Mouse (Mus musculus) gastrocnemius, postnatal 36 days (tissue): ENCODE measurements around the gene Fgfr2. TPM values are rescaled to one million over a fixed set of nuclear protein-coding genes. Genes with fewer than 3 reads are reported as not detected.

Experiments used
- DNase-seq, 2 experiments: peaks; one replicate each; pipeline ENCODE4 v3.0.0; 2022
- intact Hi-C: fragments of 180-260 bp; cut with DNase I; formaldehyde crosslinking; loops from one replicate; pipeline ENCODE4 v1.15.1; 2025
- total RNA-seq, 2 experiments: library from RNA; stranded (reverse); gene quantifications; 2 replicates each; pipeline ENCODE4 v1.2.3; 2021

Gene Fgfr2
- total RNA-seq, 2 experiments from 2014 or later = 0.28 to 0.49 TPM

GRCm38 (mm10) chr7:132813416-132814088, 309.6 kb downstream of the Fgfr2 start, which contains the start of gene Fam53b:
Fam53b (minus strand) TSS chr7:132813886.
- DNase-seq = peak; percentile 54 to 70
- intact Hi-C loops = loop anchor here (5.0 to 10.0 kb wide), 5 partner anchors 76 to 239 kb away; partner anchors contain the start of gene Oat

- DNase-seq = peak; percentile 33 to 60
- intact Hi-C loops = loop anchor here (5.0 to 10.0 kb wide), 5 partner anchors 76 to 238 kb away; partner anchors contain the start of gene Oat
Measured at GRCm38 (mm10) chr7:132812619-132813415, 310.3 kb downstream of the Fgfr2 start.

- no peak for DNase-seq
- intact Hi-C loops = loop anchor here (1.0 to 10.0 kb wide), 6 partner anchors 75 to 237 kb away; partner anchors contain the start of gene Oat
Measured at GRCm38 (mm10) chr7:132811716-132812618, 311.2 kb downstream of the Fgfr2 start.

GRCm38 (mm10) chr7:132810879-132811278, 312.3 kb downstream of the Fgfr2 start:
- peak; percentile 89 to 92 for DNase-seq
- intact Hi-C loops = loop anchor here (1.0 to 10.0 kb wide), 6 partner anchors 74 to 236 kb away; partner anchors contain the start of gene Oat

DNA sequence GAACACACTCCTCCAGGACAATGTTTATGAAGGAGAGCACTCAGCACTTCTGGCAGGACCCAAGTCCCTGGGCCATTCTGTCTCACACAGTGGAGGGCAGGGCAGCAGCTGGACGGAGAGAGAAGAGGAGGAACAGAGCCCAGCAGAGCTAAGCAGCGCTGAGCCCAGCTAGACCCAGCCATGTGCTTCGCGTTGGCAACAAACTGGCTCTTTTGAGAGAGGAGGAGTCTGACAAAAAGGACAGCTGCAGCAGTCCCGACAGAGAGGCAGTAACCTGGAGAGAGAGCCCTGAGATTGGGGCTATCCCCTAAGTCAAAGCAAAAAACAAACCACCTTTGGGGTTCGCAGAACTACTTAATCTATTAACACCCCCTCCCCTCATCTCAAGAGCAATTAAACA, 312.8 kb downstream of the Fgfr2 start:
- DNase-seq = peak; percentile 52 to 68
- intact Hi-C loops = loop anchor here (5.0 to 10.0 kb wide), 5 partner anchors 73 to 236 kb away; partner anchors contain the start of gene Oat

DNA sequence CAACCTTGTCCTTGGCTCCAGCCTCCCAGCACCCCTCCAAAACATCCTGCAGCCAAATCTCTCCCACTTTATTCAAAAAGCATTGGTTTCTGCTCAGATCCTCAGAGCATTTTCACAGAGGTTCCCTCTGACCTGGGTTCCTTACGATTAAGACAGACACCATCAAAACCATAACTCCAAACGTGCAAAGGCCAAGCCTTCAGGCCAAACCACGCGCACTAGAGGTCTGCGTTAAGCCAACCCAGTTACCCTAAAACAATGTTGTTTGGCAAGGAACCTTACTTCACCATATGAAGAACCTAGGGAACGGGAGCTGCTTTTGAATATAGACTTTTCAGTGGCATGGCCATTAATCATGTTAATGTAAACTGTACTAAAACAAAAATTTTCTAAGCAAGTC, 313.4 kb downstream of the Fgfr2 start:
- intact Hi-C loops = loop anchor here (5.0 to 10.0 kb wide), 6 partner anchors 37 to 235 kb away; partner anchors contain the start of gene Oat
- DNase-seq = no peak

DNA sequence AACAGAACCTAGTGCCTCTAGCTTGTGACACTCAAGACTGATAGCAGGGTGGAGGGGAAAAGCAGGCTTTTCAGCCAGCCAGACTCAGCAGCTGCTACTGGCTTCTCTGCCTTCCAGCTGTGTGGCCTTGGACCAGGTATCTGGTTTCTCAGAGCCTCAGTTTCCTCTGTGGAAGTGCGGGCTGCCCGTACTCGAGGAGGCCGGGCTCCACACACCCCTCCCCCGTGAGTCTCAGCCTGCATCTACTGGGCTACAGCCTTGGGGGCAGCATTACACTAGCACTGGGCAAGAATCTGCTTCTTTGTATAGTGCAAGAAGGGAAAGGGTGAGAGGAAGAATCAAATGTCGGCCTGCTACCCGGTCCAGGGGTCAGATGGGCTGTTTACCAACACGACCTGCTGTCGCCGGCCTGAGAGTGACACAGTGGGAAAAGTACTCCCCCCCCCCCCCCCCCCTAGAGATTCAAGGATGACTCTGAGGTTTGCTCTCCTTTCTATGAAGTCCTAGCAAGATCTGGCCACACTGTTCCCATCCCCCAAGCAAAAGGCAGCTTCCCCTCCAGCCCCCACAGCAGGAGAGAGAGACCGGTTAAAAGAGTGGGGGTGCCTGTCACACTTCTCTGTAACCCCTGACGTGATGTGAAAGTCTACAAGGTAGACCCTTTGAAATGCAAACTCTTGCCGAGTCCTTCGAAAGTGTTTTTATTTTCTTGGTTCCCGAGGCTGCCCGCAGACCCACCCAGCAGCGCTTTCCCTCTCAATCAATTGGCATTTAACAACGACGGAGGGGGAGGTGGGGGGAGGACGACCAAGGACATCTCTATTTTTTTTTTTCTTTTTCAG, 314.1 kb downstream of the Fgfr2 start:
- intact Hi-C loops = loop anchor here (5.0 kb wide), 1 partner anchor 37 kb away; no protein-coding TSS in a partner anchor
- peak; percentile 20 to 49 for DNase-seq

- peak in 1 of 2 experiments; percentile 42 for DNase-seq
- intact Hi-C loops = loop anchor here (5.0 kb wide), 1 partner anchor 36 kb away; no protein-coding TSS in a partner anchor
Measured at GRCm38 (mm10) chr7:132808051-132808796, 314.9 kb downstream of the Fgfr2 start.

DNA sequence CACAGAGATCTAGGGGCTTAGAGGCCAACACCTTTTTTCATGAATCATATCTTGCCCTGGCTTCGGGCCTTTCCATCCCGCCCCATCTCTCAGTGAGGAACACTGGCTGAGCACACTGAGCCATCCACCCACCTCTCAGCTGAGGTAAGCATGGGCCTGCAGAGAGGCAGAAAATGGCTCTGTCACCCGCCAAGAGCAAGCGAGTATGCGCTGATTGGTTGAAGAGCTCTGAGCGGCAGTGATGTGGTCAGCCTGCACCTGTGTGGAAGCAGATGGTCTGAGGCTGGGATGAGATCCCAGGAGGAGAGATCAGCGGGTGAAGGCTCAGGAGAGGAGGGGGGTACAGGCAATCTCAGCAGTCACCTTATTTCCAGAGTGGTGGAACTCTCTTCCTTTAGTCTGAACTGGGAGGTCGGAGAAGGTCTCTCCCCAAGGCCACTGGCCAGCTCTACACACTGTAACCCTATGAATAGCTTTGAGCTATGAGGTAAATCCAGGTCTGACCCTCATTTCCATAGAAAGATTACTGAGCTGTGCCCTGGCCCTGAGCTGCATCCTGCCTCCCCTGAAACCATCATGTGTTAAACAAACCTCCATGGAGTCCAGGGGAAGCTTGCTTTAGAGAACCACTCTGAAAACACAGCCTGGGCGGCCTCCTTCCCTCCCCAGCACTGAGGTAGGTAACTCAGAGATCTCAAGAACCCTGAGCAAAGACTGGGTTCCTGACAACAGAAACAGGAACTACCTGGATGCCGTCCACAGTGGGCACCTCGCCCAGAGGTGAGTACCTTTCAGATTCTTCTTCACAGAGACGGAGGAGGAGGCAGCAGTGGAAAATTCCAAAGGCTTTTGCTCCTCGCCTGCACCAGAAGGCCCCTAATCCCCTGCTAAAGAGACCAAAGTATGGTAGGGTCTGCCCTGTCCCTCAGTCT, 316.0 kb downstream of the Fgfr2 start:
- intact Hi-C loops = loop anchor here (5.0 kb wide), 1 partner anchor 35 kb away; no protein-coding TSS in a partner anchor
- peak; percentile 58 for DNase-seq

GRCm38 (mm10) chr7:132806286-132806685, 316.9 kb downstream of the Fgfr2 start:
- DNase-seq = peak; percentile 61 to 71
- intact Hi-C loops = loop anchor here (5.0 kb wide), 1 partner anchor 34 kb away; no protein-coding TSS in a partner anchor

- no peak for DNase-seq
- intact Hi-C loops = loop anchor here (5.0 kb wide), 1 partner anchor 33 kb away; no protein-coding TSS in a partner anchor
Measured at GRCm38 (mm10) chr7:132804951-132805350, 318.2 kb downstream of the Fgfr2 start.

DNA sequence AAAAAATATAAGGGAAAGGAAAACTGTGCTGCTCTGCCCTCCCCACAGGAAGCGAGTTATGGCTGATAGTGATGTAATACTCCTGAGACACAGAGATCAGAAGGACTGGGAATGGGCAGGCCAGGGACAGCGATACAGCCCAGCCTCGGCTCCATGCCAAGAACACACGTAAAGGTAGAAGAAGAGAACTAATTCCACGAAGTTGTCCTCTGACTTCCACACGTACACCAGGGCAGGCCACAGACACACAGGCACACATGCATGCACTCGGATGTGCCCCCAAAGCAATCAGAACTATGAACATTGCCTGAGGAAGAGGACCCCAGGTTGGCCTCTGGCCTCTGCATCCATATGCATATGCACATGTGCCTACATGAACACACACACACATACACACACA, 318.7 kb downstream of the Fgfr2 start:
- DNase-seq = no peak

GRCm38 (mm10) chr7:132803962-132804361, 319.2 kb downstream of the Fgfr2 start:
- intact Hi-C loops = no loop called here
- no peak for DNase-seq

More for the DNA sequence above, 318.7 kb downstream of the Fgfr2 start:
- intact Hi-C loops = no loop called here

GRCm38 (mm10) chr7:132803336-132803735, 319.8 kb downstream of the Fgfr2 start:
- DNase-seq = no peak
- intact Hi-C loops = no loop called here

DNA sequence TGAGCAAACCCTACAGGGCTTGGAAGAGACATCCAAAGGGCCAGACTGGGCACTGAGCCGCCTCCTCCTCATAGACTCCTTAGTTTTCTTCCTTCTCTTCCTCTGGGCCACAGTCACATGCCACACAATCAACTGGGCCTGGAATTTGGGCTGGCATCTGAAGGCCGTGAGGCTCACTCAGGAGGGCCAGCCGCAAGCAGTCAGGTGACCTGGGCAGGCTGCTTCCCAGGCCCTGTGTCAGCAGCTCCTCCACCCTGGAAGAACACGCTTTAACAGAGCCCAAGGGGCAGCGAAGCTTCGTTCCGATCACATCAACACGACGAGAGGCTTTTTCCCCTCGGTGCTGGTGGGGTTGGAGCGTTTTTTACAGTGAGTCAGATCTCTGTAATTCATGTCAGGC, 320.5 kb downstream of the Fgfr2 start:
- intact Hi-C loops = no loop called here
- DNase-seq = no peak

- DNase-seq = peak in 1 of 2 experiments; percentile 50
- intact Hi-C loops = no loop called here
Measured at GRCm38 (mm10) chr7:132802066-132802465, 321.1 kb downstream of the Fgfr2 start.

GRCm38 (mm10) chr7:132801509-132801908, 321.6 kb downstream of the Fgfr2 start:
- no peak for DNase-seq

More at GRCm38 (mm10) chr7:132801509-132801908, 321.6 kb downstream of the Fgfr2 start:
- intact Hi-C loops = no loop called here
